Mouse (Mus musculus) macrophage (primary cell): ENCODE measurements around the gene Akr1b3. TPM values are rescaled to one million over a fixed set of nuclear protein-coding genes. Genes with fewer than 3 reads are reported as not detected.

ENCODE experiments used
- H3K27ac ChIP-seq: fragments of 350-480 bp; formaldehyde crosslinking; 2 replicates; pipeline ENCODE4 v1.9.0; 2021
- H3K36me3 ChIP-seq: fragments of 350-480 bp; formaldehyde crosslinking; 2 replicates; pipeline ENCODE4 v1.9.0; 2021; ENCODE audit errors: inconsistent target
- H3K4me3 ChIP-seq: fragments of 350-480 bp; formaldehyde crosslinking; 2 replicates; pipeline ENCODE4 v1.9.0; 2021; ENCODE audit errors: inconsistent target
- H3K79me2 ChIP-seq: fragments of 350-480 bp; formaldehyde crosslinking; 2 replicates; pipeline ENCODE4 v1.9.0; 2021; ENCODE audit errors: inconsistent target
- WGBS: methylation state at CpG from one replicate; pipeline ENCODE4 v1.1.7; 2026; ENCODE audit warnings: inconsistent platforms; ENCODE audit not compliant: missing documents; 5-methylcytosine and 5-hydroxymethylcytosine counted together
- polyA plus RNA-seq: library from polyadenylated mRNA; stranded (reverse); fragments of 250-400 nt; gene quantifications from 3 replicates; pipeline ENCODE4 v1.2.4, GENCODE M21; 2018; ENCODE audit warnings: inconsistent platforms

The Akr1b3 gene
- polyA plus RNA-seq, 1 experiment from 2014 or later, result 115 TPM

- H3K4me3 ChIP-seq, result no peak overlapping the region
- peaks cover 74% of the 10 kb centered on the region for H3K36me3 ChIP-seq
- no peak overlapping the region for H3K27ac ChIP-seq
- H3K79me2 ChIP-seq, result no peaks in the 10 kb centered on the region
- 97% methylated on average over 6 of the region's 6 CpGs for WGBS
Measured at GRCm38 (mm10) chr6:34306797-34307196, 10.5 kb downstream of the Akr1b3 start.

GRCm38 (mm10) chr6:34304675-34305241 lies 12.5 kb downstream of the Akr1b3 start:
- Histone ChIP-seq H3K27ac (no peak overlapping the region), H3K36me3 (peaks cover 54% of the 10 kb centered on the region), H3K4me3 (no peak overlapping the region), H3K79me2 (no peaks in the 10 kb centered on the region)
- WGBS, result 95% methylated on average over 7 of the region's 10 CpGs

GRCm38 (mm10) chr6:34297055-34297454 lies 20.2 kb downstream of the Akr1b3 start:
- no peaks in the 10 kb centered on the region for H3K79me2 ChIP-seq
- H3K4me3 ChIP-seq, result no peak overlapping the region
- 100% methylated on average over 3 of the region's 3 CpGs for WGBS
- no peaks in the 10 kb centered on the region for H3K36me3 ChIP-seq
- H3K27ac ChIP-seq, result no peak overlapping the region

GRCm38 (mm10) chr6:34295437-34295836 lies 21.8 kb downstream of the Akr1b3 start:
- Histone ChIP-seq H3K79me2 (no peaks in the 10 kb centered on the region), H3K4me3 (no peak overlapping the region), H3K36me3 (no peaks in the 10 kb centered on the region), H3K27ac (no peak overlapping the region)
- 90% methylated on average over 9 of the region's 9 CpGs for WGBS

- Histone ChIP-seq H3K36me3 (no peaks in the 10 kb centered on the region), H3K4me3 (no peak overlapping the region), H3K27ac (no peak overlapping the region), H3K79me2 (no peaks in the 10 kb centered on the region)
- WGBS, result 33% methylated on average over 9 of the region's 9 CpGs
Measured at GRCm38 (mm10) chr6:34292882-34293487, 24.3 kb downstream of the Akr1b3 start.

- WGBS, result 46% methylated on average over 11 of the region's 11 CpGs
- no peak overlapping the region for H3K4me3 ChIP-seq
Measured at GRCm38 (mm10) chr6:34292196-34292881, 24.9 kb downstream of the Akr1b3 start.

GRCm38 (mm10) chr6:34290681-34291080 lies 26.6 kb downstream of the Akr1b3 start:
- WGBS, result 94% methylated on average over 8 of the region's 8 CpGs
- Histone ChIP-seq H3K36me3 (no peaks in the 10 kb centered on the region), H3K4me3 (no peak overlapping the region), H3K79me2 (no peaks in the 10 kb centered on the region), H3K27ac (no peak overlapping the region)

More at GRCm38 (mm10) chr6:34292196-34292881, 24.9 kb downstream of the Akr1b3 start:
- no peaks in the 10 kb centered on the region for H3K36me3 ChIP-seq
- H3K27ac ChIP-seq, result no peak overlapping the region
- no peaks in the 10 kb centered on the region for H3K79me2 ChIP-seq

GRCm38 (mm10) chr6:34290091-34290490 lies 27.2 kb downstream of the Akr1b3 start:
- no peaks in the 10 kb centered on the region for H3K36me3 ChIP-seq
- 91% methylated on average over 17 of the region's 17 CpGs for WGBS
- H3K27ac ChIP-seq, result no peak overlapping the region
- H3K4me3 ChIP-seq, result no peak overlapping the region
- H3K79me2 ChIP-seq, result no peaks in the 10 kb centered on the region

GRCm38 (mm10) chr6:34288098-34288497 lies 29.2 kb downstream of the Akr1b3 start:
- Histone ChIP-seq H3K36me3 (no peaks in the 10 kb centered on the region), H3K4me3 (no peak overlapping the region)
- 93% methylated on average over 10 of the region's 10 CpGs for WGBS

GRCm38 (mm10) chr6:34286841-34287240 lies 30.4 kb downstream of the Akr1b3 start:
- Histone ChIP-seq H3K36me3 (no peaks in the 10 kb centered on the region), H3K4me3 (no peak overlapping the region), H3K79me2 (no peaks in the 10 kb centered on the region), H3K27ac (no peak overlapping the region)
- 67% methylated on average over 3 of the region's 3 CpGs for WGBS

More at GRCm38 (mm10) chr6:34288098-34288497, 29.2 kb downstream of the Akr1b3 start:
- Histone ChIP-seq H3K79me2 (no peaks in the 10 kb centered on the region), H3K27ac (no peak overlapping the region)

GRCm38 (mm10) chr6:34278385-34278784 lies 38.9 kb downstream of the Akr1b3 start:
- Histone ChIP-seq H3K27ac (no peak overlapping the region), H3K4me3 (no peak overlapping the region), H3K79me2 (no peaks in the 10 kb centered on the region), H3K36me3 (no peaks in the 10 kb centered on the region)
- WGBS, result 86% methylated on average over 5 of the region's 5 CpGs

GRCm38 (mm10) chr6:34277665-34278064 lies 39.6 kb downstream of the Akr1b3 start:
- H3K27ac ChIP-seq, result no peak overlapping the region
- no peaks in the 10 kb centered on the region for H3K36me3 ChIP-seq
- WGBS, result 20% methylated on average over 9 of the region's 9 CpGs
- no peaks in the 10 kb centered on the region for H3K79me2 ChIP-seq
- no peak overlapping the region for H3K4me3 ChIP-seq

GRCm38 (mm10) chr6:34274346-34274745 lies 42.9 kb downstream of the Akr1b3 start:
- no peaks in the 10 kb centered on the region for H3K79me2 ChIP-seq
- WGBS, result 86% methylated on average over 2 of the region's 2 CpGs
- no peaks in the 10 kb centered on the region for H3K36me3 ChIP-seq
- no peak overlapping the region for H3K4me3 ChIP-seq
- H3K27ac ChIP-seq, result no peak overlapping the region

- no peaks in the 10 kb centered on the region for H3K36me3 ChIP-seq
- no peak overlapping the region for H3K4me3 ChIP-seq
- 4% methylated on average over 2 of the region's 2 CpGs for WGBS
- no peak overlapping the region for H3K27ac ChIP-seq
- no peaks in the 10 kb centered on the region for H3K79me2 ChIP-seq
Measured at GRCm38 (mm10) chr6:34273073-34273472, 44.2 kb downstream of the Akr1b3 start.

- H3K36me3 ChIP-seq, result no peaks in the 10 kb centered on the region
- H3K79me2 ChIP-seq, result no peaks in the 10 kb centered on the region
- 49% methylated on average over 5 of the region's 5 CpGs for WGBS
- H3K4me3 ChIP-seq, result no peak overlapping the region
- no peak overlapping the region for H3K27ac ChIP-seq
Measured at GRCm38 (mm10) chr6:34272462-34272861, 44.8 kb downstream of the Akr1b3 start.
